Mouse (Mus musculus) stomach, embryonic 14.5 days (tissue): ENCODE measurements around the gene Acsbg1. TPM values are rescaled to one million over a fixed set of nuclear protein-coding genes. Genes with fewer than 3 reads are reported as not detected.

Source experiments
- ATAC-seq: fragments of 200-750 bp; cut with Nextera tagmentation; 2 replicates; pipeline ENCODE4 v1.8.0; 2017; ENCODE audit warnings: low read depth, moderate TSS enrichment; ENCODE audit not compliant: insufficient number of reproducible peaks, insufficient read depth, low FRiP score
- H3K27ac ChIP-seq: fragments of 300-500 bp; sonication (generic); 2 replicates; pipeline ENCODE4 v1.5.1; 2014; ENCODE audit warnings: mild to moderate bottlenecking, low read length, moderate library complexity, mixed read lengths
- H3K27me3 ChIP-seq: fragments of 300-500 bp; sonication (generic); 2 replicates; pipeline ENCODE4 v1.6.1; 2014; ENCODE audit warnings: low read length, control low read depth, mixed read lengths; ENCODE audit not compliant: control insufficient read depth, insufficient read depth
- H3K36me3 ChIP-seq: fragments of 300-500 bp; sonication (generic); 2 replicates; pipeline ENCODE4 v1.6.1; 2014; ENCODE audit warnings: mild to moderate bottlenecking, control low read depth, low read length, moderate library complexity, mixed read lengths; ENCODE audit not compliant: control insufficient read depth, insufficient read depth
- H3K4me1 ChIP-seq: fragments of 300-500 bp; sonication (generic); 2 replicates; pipeline ENCODE4 v1.6.1; 2014; ENCODE audit warnings: low read length, control low read depth, mixed read lengths; ENCODE audit not compliant: control insufficient read depth, insufficient read depth
- H3K4me2 ChIP-seq: fragments of 300-500 bp; sonication (generic); replicated peaks from 2 replicates; pipeline ENCODE4 v1.6.1; 2014; ENCODE audit warnings: low read depth, low read length, control low read depth
- H3K4me3 ChIP-seq: fragments of 300-500 bp; sonication (generic); 2 replicates; pipeline ENCODE4 v1.5.1; 2014; ENCODE audit warnings: low read depth, low read length, control low read depth
- H3K9ac ChIP-seq: fragments of 300-500 bp; sonication (generic); replicated peaks from 2 replicates; pipeline ENCODE4 v1.6.1; 2014; ENCODE audit warnings: low read depth, mild to moderate bottlenecking, control low read depth, low read length, moderate library complexity, mixed read lengths
- H3K9me3 ChIP-seq: fragments of 300-500 bp; sonication (generic); 2 replicates; pipeline ENCODE4 v1.6.1; 2016; ENCODE audit warnings: low read depth, low read length, control low read depth; ENCODE audit not compliant: control insufficient read depth
- WGBS: fragments of 180-500 bp; shearing (Covaris S2); extraction: QIAGEN DNeasy Blood & Tissue Kit; methylation state at CpG from one replicate; pipeline ENCODE4 v1.1.7; 2014; 5-methylcytosine and 5-hydroxymethylcytosine counted together
- polyA plus RNA-seq: library from polyadenylated mRNA; unstranded; fragments of >200 nt; fragmentation: Nextera tagmentation; extraction: Ambion mirVana; gene quantifications from 2 replicates; pipeline ENCODE4 v1.2.1, GENCODE M21; 2014

Gene Acsbg1
- polyA plus RNA-seq, 1 experiment from 2014 or later: 0.74 TPM

- WGBS: 89% methylated on average over 6 of the region's 6 CpGs
- H3K36me3 ChIP-seq: no peaks in the 10 kb centered on the region
- H3K4me3 ChIP-seq: no peak overlapping the region
- H3K4me2 ChIP-seq: no peak overlapping the region
- no peaks in the 10 kb centered on the region for H3K4me1 ChIP-seq
- no peaks in the 10 kb centered on the region for H3K27me3 ChIP-seq
- no peaks in the 10 kb centered on the region for H3K9me3 ChIP-seq
- no peak for ATAC-seq
- no peak overlapping the region for H3K27ac ChIP-seq
- H3K9ac ChIP-seq: no peak overlapping the region
Measured at GRCm38 (mm10) chr9:54656402-54656801, 5.3 kb downstream of the Acsbg1 start.

- no peak for ATAC-seq
- H3K9me3 ChIP-seq: no peaks in the 10 kb centered on the region
- H3K4me2 ChIP-seq: no peak overlapping the region
- H3K36me3 ChIP-seq: no peaks in the 10 kb centered on the region
- no peak overlapping the region for H3K9ac ChIP-seq
- no peak overlapping the region for H3K27ac ChIP-seq
- no peaks in the 10 kb centered on the region for H3K4me1 ChIP-seq
- H3K27me3 ChIP-seq: no peaks in the 10 kb centered on the region
- no peak overlapping the region for H3K4me3 ChIP-seq
- 80% methylated on average over 2 of the region's 2 CpGs for WGBS
Measured at GRCm38 (mm10) chr9:54655846-54656245, 5.8 kb downstream of the Acsbg1 start.

- no peaks in the 10 kb centered on the region for H3K27me3 ChIP-seq
- no peak overlapping the region for H3K4me2 ChIP-seq
- H3K4me3 ChIP-seq: no peak overlapping the region
- no peaks in the 10 kb centered on the region for H3K36me3 ChIP-seq
- H3K27ac ChIP-seq: no peak overlapping the region
- H3K9ac ChIP-seq: no peak overlapping the region
- 70% methylated on average over 2 of the region's 2 CpGs for WGBS
- no peaks in the 10 kb centered on the region for H3K9me3 ChIP-seq
- no peaks in the 10 kb centered on the region for H3K4me1 ChIP-seq
- no peak for ATAC-seq
Measured at GRCm38 (mm10) chr9:54652778-54653177, 8.9 kb downstream of the Acsbg1 start.

GRCm38 (mm10) chr9:54649360-54649759 is 12.3 kb downstream of the Acsbg1 start:
- no peaks in the 10 kb centered on the region for H3K27me3 ChIP-seq
- no peak for ATAC-seq
- WGBS: 76% methylated on average over 1 of the region's 1 CpGs
- H3K4me3 ChIP-seq: no peak overlapping the region
- H3K27ac ChIP-seq: no peak overlapping the region
- H3K9ac ChIP-seq: no peak overlapping the region
- H3K36me3 ChIP-seq: no peaks in the 10 kb centered on the region
- no peaks in the 10 kb centered on the region for H3K4me1 ChIP-seq
- no peak overlapping the region for H3K4me2 ChIP-seq
- no peaks in the 10 kb centered on the region for H3K9me3 ChIP-seq

GRCm38 (mm10) chr9:54647456-54647855 is 14.2 kb downstream of the Acsbg1 start:
- Histone ChIP-seq H3K27ac (no peak overlapping the region), H3K4me3 (no peak overlapping the region), H3K27me3 (no peaks in the 10 kb centered on the region), H3K4me2 (no peak overlapping the region), H3K4me1 (no peaks in the 10 kb centered on the region), H3K9ac (no peak overlapping the region), H3K9me3 (no peaks in the 10 kb centered on the region), H3K36me3 (no peaks in the 10 kb centered on the region)
- WGBS: 56% methylated on average over 2 of the region's 2 CpGs
- ATAC-seq: no peak

- no peak overlapping the region for H3K27ac ChIP-seq
- 72% methylated on average over 9 of the region's 9 CpGs for WGBS
- ATAC-seq: no peak
- H3K4me3 ChIP-seq: no peak overlapping the region
- H3K4me1 ChIP-seq: no peaks in the 10 kb centered on the region
- H3K9ac ChIP-seq: no peak overlapping the region
- H3K27me3 ChIP-seq: no peaks in the 10 kb centered on the region
- H3K36me3 ChIP-seq: no peaks in the 10 kb centered on the region
- H3K4me2 ChIP-seq: no peak overlapping the region
- H3K9me3 ChIP-seq: no peaks in the 10 kb centered on the region
Measured at GRCm38 (mm10) chr9:54646252-54646651, 15.4 kb downstream of the Acsbg1 start.

- Histone ChIP-seq H3K9me3 (no peaks in the 10 kb centered on the region), H3K4me3 (no peak overlapping the region), H3K36me3 (no peaks in the 10 kb centered on the region), H3K27me3 (no peaks in the 10 kb centered on the region), H3K4me2 (no peak overlapping the region), H3K4me1 (no peaks in the 10 kb centered on the region), H3K9ac (no peak overlapping the region), H3K27ac (no peak overlapping the region)
- WGBS: 78% methylated on average over 6 of the region's 6 CpGs
- no peak for ATAC-seq
Measured at GRCm38 (mm10) chr9:54645530-54645929, 16.1 kb downstream of the Acsbg1 start.

- 69% methylated on average over 7 of the region's 7 CpGs for WGBS
- H3K27ac ChIP-seq: no peak overlapping the region
Measured at GRCm38 (mm10) chr9:54643179-54643578, 18.5 kb downstream of the Acsbg1 start.

GRCm38 (mm10) chr9:54642556-54642955 is 19.1 kb downstream of the Acsbg1 start:
- WGBS: 78% methylated on average over 4 of the region's 4 CpGs

More at GRCm38 (mm10) chr9:54643179-54643578, 18.5 kb downstream of the Acsbg1 start:
- Histone ChIP-seq H3K9ac (no peak overlapping the region), H3K27me3 (no peaks in the 10 kb centered on the region), H3K9me3 (no peaks in the 10 kb centered on the region), H3K4me2 (no peak overlapping the region), H3K36me3 (no peaks in the 10 kb centered on the region), H3K4me1 (no peaks in the 10 kb centered on the region), H3K4me3 (no peak overlapping the region)
- peak; percentile 69; the same call in 1 of the 2 replicates for ATAC-seq

More at GRCm38 (mm10) chr9:54642556-54642955, 19.1 kb downstream of the Acsbg1 start:
- no peak overlapping the region for H3K4me2 ChIP-seq
- no peak overlapping the region for H3K9ac ChIP-seq
- no peaks in the 10 kb centered on the region for H3K9me3 ChIP-seq
- peak; percentile 16; the same call in 1 of the 2 replicates for ATAC-seq
- no peaks in the 10 kb centered on the region for H3K36me3 ChIP-seq
- H3K27me3 ChIP-seq: no peaks in the 10 kb centered on the region
- no peak overlapping the region for H3K27ac ChIP-seq
- H3K4me1 ChIP-seq: no peaks in the 10 kb centered on the region
- H3K4me3 ChIP-seq: no peak overlapping the region
